Mouse (Mus musculus) embryonic fibroblast, embryonic 13.5 days (primary cell): ENCODE results near the gene Serping1.

ENCODE experiments used
- CTCF ChIP-seq: IDR thresholded peaks from 2 replicates; pipeline ENCODE4 v1.5.1; 2011; ENCODE audit warnings: mild to moderate bottlenecking, control low read depth, low read length, moderate library complexity, borderline replicate concordance; ENCODE audit not compliant: insufficient read depth
- POLR2A ChIP-seq: IDR thresholded peaks from 2 replicates; pipeline ENCODE4 v1.6.1; 2011; ENCODE audit warnings: low read depth, mild to moderate bottlenecking, control low read depth, low read length, moderate library complexity

GRCm38 (mm10) chr2:84772454-84772853, 2.8 kb downstream of the Serping1 start:
- TF ChIP-seq CTCF: no peak
- TF ChIP-seq POLR2A: no peak
